Mouse (Mus musculus) cerebellum, adult 11-12 months (tissue): Measurements from ENCODE around the gene Cadm1.

Experiments
- DNase-seq: peaks from one replicate; pipeline ENCODE4 v3.0.0; 2022

Cadm1 gene

GRCm38 (mm10) chr9:47892995-47893394 is 363.0 kb downstream of the Cadm1 start:
- no peak for DNase-seq

GRCm38 (mm10) chr9:47894096-47894495 is 364.1 kb downstream of the Cadm1 start:
- no peak for DNase-seq

- no peak for DNase-seq
Measured at GRCm38 (mm10) chr9:47894661-47895060, 364.7 kb downstream of the Cadm1 start.

GRCm38 (mm10) chr9:47895121-47895520 is 365.1 kb downstream of the Cadm1 start:
- no peak for DNase-seq

- no peak for DNase-seq
Measured at GRCm38 (mm10) chr9:47900734-47901133, 370.8 kb downstream of the Cadm1 start.

GRCm38 (mm10) chr9:47903661-47904060 is 373.7 kb downstream of the Cadm1 start:
- no peak for DNase-seq

- DNase-seq, result no peak
Measured at GRCm38 (mm10) chr9:47904339-47904922, 374.5 kb downstream of the Cadm1 start.

- DNase-seq, result no peak
Measured at GRCm38 (mm10) chr9:47906521-47906920, 376.5 kb downstream of the Cadm1 start.
